Mouse (Mus musculus) forebrain, postnatal 0 days (tissue): ENCODE measurements around the gene Etnk2. TPM values are rescaled to one million over a fixed set of nuclear protein-coding genes. Genes with fewer than 3 reads are reported as not detected.

Experiments used
- ATAC-seq: fragments of 200-750 bp; cut with Nextera tagmentation; 2 replicates; pipeline ENCODE4 v1.8.0; 2017; ENCODE audit warnings: mild to moderate bottlenecking, moderate library complexity
- DNase-seq: peaks from one replicate; pipeline ENCODE4 v3.0.0-alpha.2; 2015
- H3K27ac ChIP-seq: fragments of 300-500 bp; sonication (generic); 2 replicates; pipeline ENCODE4 v1.5.1; 2014; ENCODE audit warnings: low read depth, mild to moderate bottlenecking, antibody characterized with exemption, low read length, moderate library complexity, mixed read lengths
- H3K27me3 ChIP-seq: fragments of 300-500 bp; sonication (generic); 2 replicates; pipeline ENCODE4 v1.6.1; 2014; ENCODE audit warnings: mild to moderate bottlenecking, low read length, mixed read lengths; ENCODE audit not compliant: insufficient read depth
- H3K36me3 ChIP-seq: fragments of 300-500 bp; sonication (generic); 2 replicates; pipeline ENCODE4 v1.6.1; 2014; ENCODE audit warnings: mild to moderate bottlenecking, moderate library complexity; ENCODE audit not compliant: insufficient read depth
- H3K4me1 ChIP-seq: fragments of 300-500 bp; sonication (generic); 2 replicates; pipeline ENCODE4 v1.6.1; 2014; ENCODE audit warnings: antibody characterized with exemption; ENCODE audit not compliant: insufficient read depth
- H3K4me2 ChIP-seq: fragments of 300-500 bp; sonication (generic); 2 replicates; pipeline ENCODE4 v1.6.1; 2014; ENCODE audit warnings: low read depth, mild to moderate bottlenecking, moderate library complexity
- H3K4me3 ChIP-seq: fragments of 300-500 bp; sonication (generic); 2 replicates; pipeline ENCODE4 v1.5.1; 2014; ENCODE audit warnings: low read depth, low read length, mixed read lengths
- H3K9ac ChIP-seq: fragments of 300-500 bp; sonication (generic); 2 replicates; pipeline ENCODE4 v1.6.1; 2014; ENCODE audit warnings: mild to moderate bottlenecking
- H3K9me3 ChIP-seq: fragments of 300-500 bp; sonication (generic); 2 replicates; pipeline ENCODE4 v1.6.1; 2016; ENCODE audit warnings: low read length
- CTCF ChIP-seq: sonication (generic); IDR thresholded peaks from 2 replicates; pipeline ENCODE4 v1.5.1; 2016; ENCODE audit warnings: antibody characterized with exemption, control low read depth, low read depth
- WGBS: fragments of 180-500 bp; shearing (Covaris S2); extraction: QIAGEN DNeasy Blood & Tissue Kit; methylation state at CpG from one replicate; pipeline ENCODE4 v1.1.7; 2014; 5-methylcytosine and 5-hydroxymethylcytosine counted together
- polyA plus RNA-seq: library from polyadenylated mRNA; unstranded; fragments of >200 nt; fragmentation: Nextera tagmentation; extraction: Ambion mirVana; gene quantifications from 2 replicates; pipeline ENCODE4 v1.2.1, GENCODE M21; 2015
- total RNA-seq: library from RNA; depleted of rRNA; stranded (reverse); fragments of >200 nt; gene quantifications from 2 replicates; pipeline ENCODE4 v1.2.3, GENCODE M21; 2014

Gene Etnk2
- total and polyA plus RNA-seq, 2 experiments from 2014 or later: 17.6 to 25.3 TPM

- H3K4me2 ChIP-seq: no peak overlapping the region
- H3K9ac ChIP-seq: no peak overlapping the region
- WGBS: 63% methylated on average over 19 of the region's 19 CpGs
- no peak for ATAC-seq
- H3K4me1 ChIP-seq: no peaks in the 10 kb centered on the region
- DNase-seq: no peak
- no peak overlapping the region for H3K4me3 ChIP-seq
- H3K27me3 ChIP-seq: no peaks in the 10 kb centered on the region
- no peaks in the 10 kb centered on the region for H3K9me3 ChIP-seq
- no peak overlapping the region for H3K27ac ChIP-seq
- TF ChIP-seq CTCF: 0 out of 2 replicates have a peak, but pooled peaks have one; percentile 4
- H3K36me3 ChIP-seq: no peaks in the 10 kb centered on the region; the same call in 1 of the 2 replicates
Measured at GRCm38 (mm10) chr1:133387539-133388268, 24.3 kb downstream of the Etnk2 start.

GRCm38 (mm10) chr1:133394702-133395101, 31.3 kb downstream of the Etnk2 start:
- 57% methylated on average over 4 of the region's 4 CpGs for WGBS
- H3K9me3 ChIP-seq: no peaks in the 10 kb centered on the region
- no peak overlapping the region for H3K4me3 ChIP-seq
- TF ChIP-seq CTCF: no peak
- H3K4me1 ChIP-seq: peaks cover 9% of the 10 kb centered on the region; the same call in 1 of the 2 replicates
- DNase-seq (peak; percentile 60), ATAC-seq (peak; percentile 45; the same call in 1 of the 2 replicates)
- no peaks in the 10 kb centered on the region for H3K27me3 ChIP-seq
- no peak overlapping the region for H3K4me2 ChIP-seq
- H3K9ac ChIP-seq: no peak overlapping the region
- no peaks in the 10 kb centered on the region for H3K36me3 ChIP-seq
- H3K27ac ChIP-seq: 0 out of 2 replicates have a peak overlapping the region, but pooled peaks have one; percentile 5

- Histone ChIP-seq H3K4me2 (no peak overlapping the region), H3K27me3 (no peaks in the 10 kb centered on the region), H3K4me3 (no peak overlapping the region), H3K4me1 (peaks cover 9% of the 10 kb centered on the region; the same call in 1 of the 2 replicates), H3K9ac (no peak overlapping the region), H3K9me3 (no peaks in the 10 kb centered on the region), H3K27ac (no peak overlapping the region), H3K36me3 (no peaks in the 10 kb centered on the region)
- 82% methylated on average over 5 of the region's 5 CpGs for WGBS
- no peak for TF ChIP-seq CTCF
- DNase-seq (no peak), ATAC-seq (no peak)
Measured at GRCm38 (mm10) chr1:133396693-133397092, 33.3 kb downstream of the Etnk2 start.

GRCm38 (mm10) chr1:133397094-133397482, 33.7 kb downstream of the Etnk2 start:
- H3K4me3 ChIP-seq: no peak overlapping the region
- no peaks in the 10 kb centered on the region for H3K9me3 ChIP-seq
- H3K27me3 ChIP-seq: no peaks in the 10 kb centered on the region
- ATAC-seq (no peak), DNase-seq (no peak)
- peaks cover 9% of the 10 kb centered on the region; the same call in 1 of the 2 replicates for H3K4me1 ChIP-seq
- 58% methylated on average over 5 of the region's 5 CpGs for WGBS
- no peaks in the 10 kb centered on the region for H3K36me3 ChIP-seq
- no peak for TF ChIP-seq CTCF
- H3K27ac ChIP-seq: peak overlapping the region; percentile 71; the same call in 1 of the 2 replicates
- H3K4me2 ChIP-seq: no peak overlapping the region
- peak overlapping the region; percentile 39; the same call in 1 of the 2 replicates for H3K9ac ChIP-seq

- TF ChIP-seq CTCF: no peak
- Histone ChIP-seq H3K4me1 (peaks cover 9% of the 10 kb centered on the region; the same call in 1 of the 2 replicates), H3K27ac (peak overlapping the region; percentile 71), H3K9me3 (no peaks in the 10 kb centered on the region), H3K4me2 (no peak overlapping the region; the same call in 1 of the 2 replicates), H3K36me3 (no peaks in the 10 kb centered on the region), H3K4me3 (no peak overlapping the region), H3K27me3 (no peaks in the 10 kb centered on the region), H3K9ac (peak overlapping the region; percentile 39)
- peak; percentile 36 for DNase-seq
- ATAC-seq: peak; percentile 63
- WGBS: 5% methylated on average over 17 of the region's 17 CpGs
Measured at GRCm38 (mm10) chr1:133397483-133398237, 34.3 kb downstream of the Etnk2 start.

GRCm38 (mm10) chr1:133400014-133400725, 36.8 kb downstream of the Etnk2 start:
- no peak for ATAC-seq
- Histone ChIP-seq H3K9me3 (no peaks in the 10 kb centered on the region), H3K4me1 (peaks cover 9% of the 10 kb centered on the region; the same call in 1 of the 2 replicates), H3K27me3 (no peaks in the 10 kb centered on the region), H3K36me3 (no peaks in the 10 kb centered on the region), H3K27ac (no peak overlapping the region), H3K9ac (no peak overlapping the region), H3K4me3 (no peak overlapping the region), H3K4me2 (no peak overlapping the region)
- WGBS: 84% methylated on average over 13 of the region's 13 CpGs
- DNase-seq: no peak
- no peak for TF ChIP-seq CTCF
